Mouse (Mus musculus) pancreas, adult 10 weeks (tissue): ENCODE results near the gene Hapln3. TPM values are rescaled to one million over a fixed set of nuclear protein-coding genes. Genes with fewer than 3 reads are reported as not detected.

ENCODE experiments used
- polyA plus RNA-seq: library from polyadenylated mRNA; stranded (reverse); fragments of 350-450 nt; fragmentation: Illumina TruSeq; extraction: RNeasy Lipid Tissue Mini Kit (QIAGEN cat#74804); gene quantifications from one replicate; pipeline ENCODE4 v1.2.3, GENCODE M21; 2015; ENCODE audit warnings: low read depth, low replicate concordance; ENCODE audit not compliant: insufficient read depth

The Hapln3 gene
- polyA plus RNA-seq, result 0.44 TPM

DNA sequence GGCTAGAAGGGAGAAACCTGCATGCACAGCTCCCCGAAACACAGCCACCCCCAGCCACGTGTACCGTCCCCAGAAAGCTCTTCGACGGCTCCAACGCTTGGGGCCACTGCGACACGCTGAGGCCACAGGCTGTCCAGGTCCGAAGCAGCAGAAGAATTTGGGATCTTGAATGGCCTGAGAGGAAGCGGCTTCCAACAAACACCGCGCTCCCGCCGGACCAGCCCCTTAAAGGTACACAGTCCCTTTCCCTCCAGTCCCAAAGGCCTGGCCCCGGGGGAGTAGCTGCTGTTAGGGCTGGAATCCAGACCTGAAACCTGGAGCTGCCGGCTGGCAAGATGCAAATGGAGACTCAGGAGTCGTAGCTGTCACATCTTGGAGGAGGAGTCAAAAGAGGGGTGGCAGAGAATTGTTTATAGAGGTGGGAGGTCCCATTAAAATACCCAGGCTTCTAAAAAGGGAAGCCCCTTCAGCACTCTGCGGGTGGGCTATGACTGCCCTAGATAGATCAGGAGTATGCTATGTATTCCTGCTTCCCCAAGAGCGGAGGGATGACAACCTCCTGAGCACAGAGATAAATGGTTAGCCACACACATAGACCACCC is at the start of gene Hapln3:
TSS of gene Hapln3 (minus strand) at position 176 of the 602 bp plus-strand sequence.

GRCm38 (mm10) chr7:79148711-79149266 is 18.0 kb upstream of the Hapln3 start, which contains the start of gene Mfge8:
Gene Mfge8 (minus strand): TSS chr7:79149060.

Other genes starting within 250 kb of the Hapln3 start
- 12.5 TPM for gene Aen, start 235.2 kb downstream of the Hapln3 start, polyA plus RNA-seq
- gene Isg20, start 217.6 kb downstream of the Hapln3 start, polyA plus RNA-seq, result 15.6 TPM
- not detected for gene Acan, start 77.5 kb downstream of the Hapln3 start, polyA plus RNA-seq
- gene Mfge8, start 18.0 kb upstream of the Hapln3 start, polyA plus RNA-seq, result 62.6 TPM
- 7.6 TPM for gene Abhd2, start 142.2 kb upstream of the Hapln3 start, polyA plus RNA-seq